Mouse (Mus musculus) heart, postnatal 25 days (tissue): ENCODE measurements at regions not wholly inside any gene's neighbourhood (a gene's known extent, or its start where the extent isn't known, plus 50 kb on each side); places are given as distances from the start of the nearest gene placed in this dataset.

Experiments used
- DNase-seq: peaks from one replicate; pipeline ENCODE4 v3.0.0; 2022; ENCODE audit warnings: low spot score
- intact Hi-C: fragments of 180-260 bp; cut with DNase I; formaldehyde crosslinking; loops from one replicate; pipeline ENCODE4 v1.15.1; 2025

DNA sequence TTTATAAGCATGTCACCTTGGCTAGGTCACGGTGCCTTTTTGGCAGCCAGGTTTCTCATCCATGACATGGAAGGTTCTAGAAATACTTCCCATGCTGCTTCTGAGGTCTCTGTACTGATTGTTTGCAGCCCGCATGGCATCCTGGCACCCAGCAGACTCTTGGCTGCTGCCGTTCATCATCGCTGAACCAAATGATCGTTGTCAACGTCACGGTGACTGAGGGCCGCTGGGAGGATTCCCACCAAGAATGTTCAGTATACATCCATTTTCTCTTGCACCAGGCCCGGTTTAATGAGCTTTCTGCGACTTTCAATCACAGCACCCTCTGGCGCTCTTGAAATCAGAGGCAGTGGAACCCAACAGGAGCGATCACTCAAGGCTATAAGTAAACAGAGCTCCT, 448.1 kb downstream of the Cdh26 start:
- no peak for DNase-seq
- intact Hi-C loops: no loop called here

DNA sequence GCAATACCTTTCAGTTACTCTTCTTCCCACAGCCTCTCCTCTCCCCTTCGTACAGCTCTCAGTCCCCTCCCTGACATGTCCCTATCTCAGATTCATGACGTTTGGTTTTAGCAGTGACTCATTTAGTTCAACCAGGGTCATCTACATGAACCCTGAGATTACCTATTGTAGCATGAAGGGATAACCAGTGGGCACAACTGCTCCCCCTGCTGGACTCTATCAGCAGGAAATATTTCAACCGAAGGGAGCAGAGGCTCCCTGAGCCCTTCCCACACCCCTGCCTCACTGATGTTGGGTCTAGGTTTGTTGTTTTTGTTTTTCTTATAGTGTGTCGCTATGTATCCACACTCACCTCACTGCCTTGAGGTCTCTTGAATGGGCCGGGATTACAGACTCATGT, 455.4 kb downstream of the Cdh26 start:
- DNase-seq: no peak
- intact Hi-C loops: loop anchor here (2.0 to 5.0 kb wide), 2 partner anchors 127 to 258 kb away; no protein-coding TSS in a partner anchor

DNA sequence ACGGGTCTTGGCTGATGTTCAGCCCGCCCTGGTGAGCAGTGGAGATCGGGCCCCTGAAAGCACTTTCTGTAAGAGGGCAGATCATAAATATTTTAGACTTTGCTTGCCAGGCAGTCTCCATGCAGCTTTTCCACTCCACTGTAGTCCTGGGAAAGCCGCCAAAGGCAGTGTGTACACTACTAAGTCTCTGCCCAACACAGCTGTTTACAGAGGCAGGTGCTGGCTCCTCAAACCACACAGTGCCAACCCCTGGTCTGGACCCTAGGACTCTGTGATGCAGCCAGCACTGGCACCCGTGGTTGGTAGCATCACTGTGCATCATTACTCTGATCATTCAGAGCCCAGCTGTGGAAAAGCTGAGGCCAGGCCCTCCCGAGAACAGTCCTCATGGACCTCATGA, 458.4 kb downstream of the Cdh26 start:
- DNase-seq: no peak
- intact Hi-C loops: loop anchor here (5.0 kb wide), 1 partner anchor 261 kb away; no protein-coding TSS in a partner anchor

DNA sequence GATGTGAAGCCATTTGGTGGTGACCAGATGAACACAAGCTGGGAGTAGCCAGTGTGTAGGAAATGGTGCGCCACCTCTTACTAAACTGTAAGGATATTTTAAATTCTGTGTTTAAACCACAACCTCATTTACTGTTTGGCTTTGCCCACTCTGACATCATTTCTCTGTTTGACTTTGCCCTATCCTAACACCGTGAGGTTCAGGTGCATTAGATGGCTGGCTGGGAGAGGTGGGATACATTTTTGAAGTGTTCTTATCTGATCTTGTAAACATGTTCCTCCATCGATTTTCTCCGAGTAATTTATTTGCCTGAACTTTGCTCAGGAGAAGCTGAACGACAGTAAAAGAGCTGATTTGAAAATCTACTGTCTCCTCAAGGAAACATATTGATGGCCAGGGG, 472.1 kb downstream of the Cdh26 start:
- intact Hi-C loops: no loop called here

DNA sequence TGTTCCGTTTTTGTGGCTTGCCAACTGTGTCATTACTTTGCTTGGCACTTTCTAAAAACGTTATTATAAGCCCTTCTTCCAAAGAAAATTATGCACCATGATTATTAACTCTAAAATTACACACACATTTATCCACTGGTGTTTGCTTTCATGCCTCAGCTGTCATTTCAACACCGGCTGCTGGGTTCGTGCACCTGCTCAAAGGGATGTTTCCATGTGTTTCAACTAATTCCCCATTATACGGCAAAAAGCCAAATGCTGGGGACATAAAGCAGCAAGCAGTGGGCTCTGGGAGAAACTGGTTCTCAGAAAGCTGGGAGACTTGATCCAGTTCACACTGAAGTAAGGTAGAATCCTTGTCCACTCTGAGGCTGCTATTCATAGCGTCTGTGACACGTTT, 479.0 kb downstream of the Cdh26 start:
- no peak for DNase-seq
- intact Hi-C loops: no loop called here

More for the DNA sequence above, 472.1 kb downstream of the Cdh26 start:
- DNase-seq: no peak

DNA sequence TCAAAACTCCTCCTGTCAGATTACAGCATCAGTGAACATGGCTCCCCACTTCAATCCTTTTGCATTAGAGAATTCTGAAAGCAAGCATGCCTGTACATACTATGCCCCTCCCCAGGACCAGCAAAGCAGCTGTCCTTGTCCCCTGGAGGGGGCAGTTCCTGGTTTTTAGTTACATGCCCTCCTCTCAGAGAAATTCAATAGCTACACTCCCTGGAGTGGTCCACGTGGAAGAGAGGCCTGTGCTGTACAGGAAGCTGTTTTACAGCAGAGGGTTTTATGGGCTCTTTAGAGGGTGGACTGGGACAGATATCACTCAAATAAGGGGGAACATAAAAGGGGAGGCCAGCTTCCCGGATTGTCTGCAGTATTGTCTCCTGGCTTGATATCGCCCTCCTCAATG, 481.3 kb downstream of the Cdh26 start:
- intact Hi-C loops: no loop called here

DNA sequence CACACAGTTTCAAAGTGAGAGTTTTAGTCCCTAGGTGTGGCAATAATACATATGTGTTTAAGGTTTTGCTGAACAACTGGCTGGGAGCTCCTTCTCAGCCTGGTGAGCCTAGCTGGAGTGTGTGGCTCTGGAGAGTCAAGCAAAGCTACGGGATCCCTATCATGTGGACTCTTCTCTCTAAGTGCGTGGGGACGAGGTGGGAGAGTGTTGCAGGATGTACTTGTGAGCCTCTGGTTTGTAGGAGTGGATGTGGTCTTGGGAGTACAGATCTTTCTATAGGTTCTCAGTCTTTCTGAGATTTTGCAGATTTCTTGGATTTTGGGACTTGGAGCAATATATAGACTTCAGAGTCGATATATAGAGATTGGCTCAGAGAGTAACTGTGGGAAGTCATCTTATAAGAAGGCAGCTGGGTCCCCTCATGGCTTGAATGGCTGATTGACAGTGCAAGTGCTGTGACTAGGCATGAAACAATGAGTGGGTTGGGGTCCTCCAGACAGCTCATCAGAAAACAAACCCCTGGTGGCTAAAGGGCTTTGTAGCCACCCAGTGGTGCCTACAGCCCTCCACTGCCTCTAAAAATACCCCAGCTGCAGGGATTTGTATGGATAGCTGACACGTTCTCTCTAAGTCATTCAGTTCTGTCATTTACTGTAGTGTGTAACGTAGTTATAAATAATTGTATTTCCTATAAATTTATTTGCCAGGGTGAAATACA, 486.1 kb downstream of the Cdh26 start:
- intact Hi-C loops: no loop called here
- DNase-seq: no peak

More for the DNA sequence above, 481.3 kb downstream of the Cdh26 start:
- no peak for DNase-seq

DNA sequence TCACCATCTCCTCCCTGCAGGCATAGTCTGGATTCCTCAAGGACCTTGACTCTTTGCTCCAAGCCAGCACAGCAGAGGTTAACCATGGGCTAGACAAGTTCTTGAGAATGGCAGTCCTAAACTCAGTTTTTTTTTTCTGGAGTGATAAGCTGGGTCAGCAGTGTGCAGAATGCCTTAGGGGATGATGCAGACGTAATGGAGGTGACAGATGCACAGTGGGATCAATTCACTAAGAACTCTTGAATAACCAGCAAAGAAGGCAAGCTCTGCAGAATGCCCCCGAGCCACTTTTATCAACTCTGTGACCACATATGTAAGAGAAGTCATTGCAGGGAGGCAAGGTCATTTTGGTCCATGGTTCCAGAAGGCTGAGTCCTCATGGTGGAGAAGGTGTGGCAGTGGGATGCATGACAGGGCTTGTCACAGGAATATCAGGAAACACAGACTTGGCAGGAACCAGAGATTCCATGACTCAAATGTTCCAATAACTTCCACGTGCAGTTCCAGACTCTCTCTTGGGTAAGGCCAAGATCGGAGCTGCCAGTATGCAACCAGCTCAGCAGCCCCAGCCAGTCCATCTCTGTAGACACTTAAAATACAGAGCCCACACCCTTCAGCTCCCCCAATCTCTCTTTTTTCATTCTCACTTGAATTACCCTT, 494.3 kb downstream of the Cdh26 start:
- DNase-seq: peak; percentile 9
- intact Hi-C loops: no loop called here

DNA sequence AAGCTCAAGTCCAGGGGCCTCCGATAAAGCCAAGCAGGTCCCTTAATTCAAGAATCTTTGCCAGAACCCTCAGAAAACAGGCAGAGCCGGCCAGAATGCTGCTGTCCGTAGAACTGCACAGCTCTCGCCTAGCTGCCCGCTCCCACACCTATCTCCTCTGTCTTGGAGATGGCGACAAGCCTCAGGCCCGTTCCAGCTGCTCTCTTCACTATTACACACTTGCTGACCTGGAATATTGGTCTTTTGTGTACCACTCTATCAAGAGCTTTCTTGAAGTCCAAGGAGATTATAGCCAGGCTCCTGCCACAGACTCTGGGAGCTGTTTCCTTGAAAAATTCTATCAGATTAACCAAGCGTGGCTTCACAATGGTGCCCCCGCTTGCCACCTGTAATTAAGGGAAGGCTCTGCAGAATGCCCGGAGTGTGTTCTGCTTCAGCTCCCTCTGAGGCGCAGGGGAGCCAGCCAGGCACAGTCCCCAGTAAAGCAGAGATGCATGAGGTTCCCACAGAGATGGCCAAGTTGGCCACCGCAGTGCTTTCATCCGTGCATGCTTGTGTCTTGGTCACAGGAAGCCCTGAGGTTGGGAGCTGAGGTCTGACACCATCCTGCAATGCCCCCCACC, 496.8 kb downstream of the Cdh26 start:
- DNase-seq: no peak
- intact Hi-C loops: no loop called here

DNA sequence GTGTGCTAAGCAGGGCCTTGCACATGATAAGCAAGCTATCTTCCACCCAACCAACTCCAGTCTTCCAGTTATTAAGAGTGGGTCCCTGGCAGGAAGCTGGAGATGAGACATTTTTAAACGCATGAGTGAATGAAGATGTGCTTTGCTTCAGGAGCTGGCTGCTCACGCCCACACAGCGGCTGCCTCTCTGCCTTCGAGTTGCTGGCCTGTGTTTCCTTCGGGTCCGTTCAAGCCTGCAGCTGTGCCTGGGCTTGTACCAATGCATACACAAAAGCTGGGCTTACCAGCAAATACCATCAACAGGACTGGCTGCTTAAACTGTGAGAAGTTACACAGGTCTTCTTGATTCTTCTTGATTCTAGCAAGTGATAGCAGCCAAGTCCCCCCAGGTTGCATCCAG, 498.7 kb downstream of the Cdh26 start:
- intact Hi-C loops: no loop called here
- DNase-seq: no peak

DNA sequence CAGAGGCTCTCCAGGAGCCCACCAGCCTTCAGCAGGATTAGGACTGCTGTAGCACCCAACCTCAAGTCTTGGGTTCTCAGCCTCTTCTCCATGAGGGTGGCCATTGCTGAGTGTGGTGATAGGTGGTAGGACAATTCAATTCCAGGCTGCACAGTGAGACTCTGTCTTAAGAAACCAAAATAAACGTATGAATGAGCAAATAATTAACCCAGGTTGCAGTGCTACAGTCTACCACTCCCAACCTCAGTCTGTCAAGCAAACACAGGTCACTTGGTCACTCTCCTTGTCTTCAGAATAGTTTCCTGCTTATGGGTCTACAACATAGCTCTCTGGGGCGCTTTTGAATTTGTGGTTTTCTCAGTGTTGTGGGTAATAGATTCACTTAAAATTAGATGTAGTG, 499.8 kb downstream of the Cdh26 start:
- intact Hi-C loops: no loop called here
- DNase-seq: no peak

DNA sequence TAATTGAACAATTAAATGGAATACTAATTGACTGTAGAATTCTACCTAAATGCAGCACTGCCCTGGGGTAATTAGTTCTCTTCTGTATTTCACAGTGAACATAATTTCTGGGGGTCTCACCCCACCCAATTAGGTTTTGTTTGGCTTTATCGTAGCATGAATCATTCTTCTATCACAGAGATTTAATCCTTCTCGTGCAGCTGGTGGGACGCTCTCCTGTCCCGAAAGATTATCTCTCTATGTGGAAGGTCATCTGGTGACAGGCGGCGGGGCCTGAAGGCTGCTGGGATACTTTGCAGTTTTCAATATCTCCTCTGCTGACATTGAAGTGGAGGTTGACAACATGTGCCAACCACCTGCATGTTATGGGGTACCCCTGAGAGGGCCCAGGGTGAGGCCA, 493.8 kb upstream of the Cdh4 start:
- no peak for DNase-seq

DNA sequence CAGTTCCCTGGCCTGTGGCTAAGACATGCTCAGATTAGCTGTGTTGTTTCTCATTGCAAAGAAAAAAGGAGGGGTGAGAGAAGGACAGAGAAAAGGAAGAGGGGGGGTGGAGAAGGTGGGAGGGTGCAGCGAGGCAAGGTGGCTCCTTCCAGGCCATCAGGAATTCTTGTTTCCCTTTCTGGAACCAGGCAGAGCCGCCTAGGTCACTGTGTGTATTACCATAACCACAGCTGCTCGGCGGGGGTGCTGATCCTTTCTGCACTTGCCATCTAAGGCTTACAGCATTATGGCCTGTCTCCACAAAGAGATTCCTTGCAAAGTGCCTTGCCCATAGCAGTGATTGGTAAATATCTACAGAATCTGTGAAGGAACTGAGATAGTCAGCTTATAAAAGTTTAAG, 493.1 kb upstream of the Cdh4 start:
- intact Hi-C loops: no loop called here
- DNase-seq: no peak

More for the DNA sequence above, 493.8 kb upstream of the Cdh4 start:
- intact Hi-C loops: no loop called here

DNA sequence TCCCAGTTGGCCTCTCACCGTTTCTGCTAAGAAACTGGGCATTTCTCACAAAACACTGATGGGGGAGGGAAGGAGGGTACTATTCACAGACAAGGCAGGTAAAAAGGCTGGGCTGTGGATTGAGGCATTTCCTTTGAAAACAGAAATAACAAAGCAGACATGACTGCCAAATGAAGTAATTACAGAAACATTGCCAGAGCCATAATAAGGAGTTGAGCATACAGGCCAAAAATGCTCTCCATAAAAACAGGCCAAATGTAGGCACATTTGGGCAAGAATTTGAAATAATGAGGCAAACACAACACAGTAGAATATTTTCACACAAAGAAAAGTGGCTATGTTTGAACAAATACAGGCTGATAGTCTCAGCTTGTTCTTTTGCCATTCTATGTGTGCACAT, 491.9 kb upstream of the Cdh4 start:
- no peak for DNase-seq
- intact Hi-C loops: no loop called here

DNA sequence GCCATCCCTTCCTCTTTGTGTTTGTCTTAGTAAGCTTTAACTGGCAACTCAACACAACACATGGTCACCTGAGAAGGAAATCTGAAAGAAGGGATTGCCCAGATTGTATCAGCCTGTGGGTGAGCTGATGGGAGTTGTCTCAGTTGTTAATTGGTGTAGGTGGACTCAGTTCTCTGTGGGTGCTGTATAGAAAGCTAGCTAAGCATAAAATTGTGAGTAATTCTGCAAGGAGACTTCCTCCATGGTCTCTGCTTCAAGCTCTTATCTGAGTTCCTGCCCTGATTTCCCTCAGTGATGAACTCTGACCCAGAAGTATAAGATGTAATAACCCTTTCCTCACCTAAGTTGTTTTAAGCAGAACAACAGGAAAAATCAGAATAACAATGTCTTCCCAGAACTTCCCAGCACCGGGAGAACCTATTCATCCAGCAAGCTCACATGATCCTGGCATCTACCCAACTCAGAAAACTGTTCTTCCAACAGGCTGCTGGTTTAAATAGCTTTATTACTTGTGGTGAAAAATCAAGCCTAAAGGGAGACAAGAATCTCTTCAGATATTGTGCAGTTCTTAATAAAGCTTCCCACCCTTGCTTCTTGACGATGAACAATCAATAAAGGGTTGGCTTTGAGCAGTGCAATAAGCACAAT, 487.7 kb upstream of the Cdh4 start:
- intact Hi-C loops: no loop called here
- no peak for DNase-seq

DNA sequence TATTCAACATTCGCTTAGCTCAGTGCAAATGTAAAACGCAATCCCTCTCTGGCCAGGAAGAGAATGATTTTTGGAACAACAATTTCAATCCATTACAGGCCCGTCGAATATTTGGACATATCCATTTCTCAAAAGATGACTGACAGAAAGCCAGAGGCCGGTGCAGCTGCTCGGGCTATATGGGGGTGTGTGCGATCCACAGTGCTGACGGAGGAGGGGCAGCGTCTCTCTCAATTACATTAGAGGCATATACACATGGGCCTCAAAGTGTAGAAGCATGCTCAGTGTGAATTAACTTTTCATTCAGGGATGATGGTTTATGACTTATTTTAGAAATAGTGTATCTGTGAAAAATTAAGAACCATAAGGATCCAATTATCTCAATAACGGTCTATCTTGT, 483.4 kb upstream of the Cdh4 start:
- DNase-seq: no peak
- intact Hi-C loops: no loop called here

DNA sequence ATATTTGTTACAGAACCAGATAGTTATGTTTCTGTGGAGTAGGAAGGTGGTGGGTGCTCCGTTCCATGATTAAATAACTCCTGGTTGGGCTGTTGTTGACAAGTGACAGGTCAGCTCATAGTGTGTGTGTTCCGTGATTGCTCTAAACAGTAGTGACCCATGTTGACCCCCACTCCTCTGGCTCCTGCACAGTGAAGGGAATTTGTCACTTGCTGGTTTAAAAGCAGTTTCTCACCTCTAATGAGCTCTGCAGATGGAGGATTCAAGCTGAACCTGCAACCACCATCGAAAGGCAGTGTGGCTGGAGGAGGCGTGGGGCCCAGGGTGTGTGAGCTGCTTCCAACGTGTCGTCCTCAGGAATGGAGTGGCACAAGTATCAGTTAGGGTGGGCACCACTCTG, 482.6 kb upstream of the Cdh4 start:
- DNase-seq: no peak
- intact Hi-C loops: no loop called here

DNA sequence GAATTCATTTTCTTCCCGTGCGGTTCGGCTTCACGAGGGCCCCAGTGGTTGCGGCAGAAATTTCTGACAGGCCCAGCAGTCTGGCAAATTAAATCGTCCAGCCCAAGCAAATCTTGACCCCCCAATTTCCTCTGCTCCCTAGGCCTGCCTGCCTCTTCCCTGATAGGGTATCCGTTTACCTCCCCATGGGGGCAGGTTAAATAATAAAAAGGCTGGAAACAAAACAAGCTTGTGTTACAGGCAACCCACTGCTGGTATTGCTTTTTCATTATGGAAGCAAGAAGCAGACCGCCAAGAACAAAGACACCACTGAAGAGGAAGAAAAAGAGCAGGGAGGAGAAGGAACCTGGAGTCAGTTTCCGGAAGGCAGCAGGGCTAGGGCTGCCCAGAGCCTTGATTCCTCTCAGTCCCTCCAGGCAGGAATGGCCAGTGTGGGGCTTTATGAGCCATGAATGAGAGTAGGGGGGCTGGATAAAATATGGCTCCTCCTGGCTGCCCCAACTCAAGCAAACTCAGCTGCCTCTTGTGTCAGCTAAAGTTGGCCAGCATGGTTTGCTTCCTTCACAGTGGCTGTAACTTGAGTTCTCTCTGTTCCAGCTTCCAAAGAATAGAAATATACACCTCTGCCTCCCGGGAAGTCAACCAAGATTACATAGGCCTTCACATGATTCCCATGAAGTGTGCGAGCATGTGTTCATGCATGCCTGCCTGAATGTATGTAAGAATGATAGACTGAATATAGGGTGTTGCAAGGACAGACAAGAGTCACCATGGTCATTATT, 474.5 kb upstream of the Cdh4 start:
- intact Hi-C loops: no loop called here

DNA sequence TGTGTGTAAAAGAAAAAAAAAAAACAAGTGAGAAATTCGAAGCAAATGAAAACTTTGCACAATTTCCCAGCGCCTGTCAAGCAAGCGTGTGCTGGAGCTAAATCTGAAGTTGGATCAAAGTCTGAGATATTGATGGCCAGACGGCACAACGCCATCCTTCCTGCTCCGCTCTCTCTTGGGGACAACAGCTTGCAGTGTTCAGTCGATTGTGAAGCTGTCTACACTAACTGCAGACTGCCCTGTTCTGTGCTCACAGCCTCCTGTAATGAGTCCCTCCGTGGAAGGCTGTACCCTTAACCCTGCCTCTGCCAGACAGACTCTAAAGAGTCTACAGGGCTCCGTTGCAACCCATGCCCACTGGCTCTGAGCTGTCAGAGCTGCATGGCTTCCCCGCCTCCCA, 472.5 kb upstream of the Cdh4 start:
- no peak for DNase-seq
- intact Hi-C loops: no loop called here

More for the DNA sequence above, 474.5 kb upstream of the Cdh4 start:
- DNase-seq: no peak

DNA sequence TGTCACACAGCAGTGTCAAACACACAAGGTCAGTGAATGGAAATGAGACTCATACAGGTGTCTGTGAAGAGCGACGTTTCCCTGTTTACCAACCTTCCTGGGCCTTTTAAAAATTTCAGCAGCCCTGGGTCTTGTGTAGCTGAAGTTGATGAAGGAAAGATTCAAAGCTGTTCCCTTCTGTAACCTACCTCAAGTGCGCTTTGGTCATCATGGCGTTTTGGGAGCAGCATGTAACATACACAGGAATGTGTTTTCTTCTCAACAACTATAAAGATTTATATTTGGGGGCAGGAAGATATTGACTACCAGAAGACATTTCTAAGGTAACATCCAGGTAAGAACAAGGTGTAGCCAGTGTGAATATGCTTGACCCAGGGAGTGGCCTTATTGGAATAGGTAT, 466.9 kb upstream of the Cdh4 start:
- intact Hi-C loops: no loop called here
- no peak for DNase-seq
